Mouse (Mus musculus) lung, postnatal 14 days (tissue): ENCODE measurements around the gene Fmn2.

Experiments
- DNase-seq: peaks from one replicate; pipeline ENCODE4 v3.0.0; 2021

Gene Fmn2

DNA sequence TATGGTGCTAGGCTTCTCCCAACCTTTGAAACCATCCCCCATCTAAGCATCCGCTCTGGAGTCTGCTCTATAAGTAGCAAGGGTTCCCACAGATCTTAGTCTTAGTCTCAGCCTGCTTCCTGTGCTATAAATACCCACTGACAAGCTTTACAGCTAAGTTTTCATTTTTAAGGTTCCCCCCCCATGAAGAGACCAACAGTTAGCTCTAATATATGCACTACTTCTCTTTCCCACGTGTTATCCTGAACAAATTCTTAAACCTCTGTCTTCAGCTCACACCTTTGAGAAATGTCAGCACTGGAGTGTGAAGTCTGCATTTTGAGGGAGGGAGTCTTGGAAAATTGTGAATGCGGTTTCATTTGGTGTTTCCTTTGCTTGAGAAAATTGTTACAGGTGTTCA is 56.2 kb downstream of the Fmn2 start:
- DNase-seq = no peak

DNA sequence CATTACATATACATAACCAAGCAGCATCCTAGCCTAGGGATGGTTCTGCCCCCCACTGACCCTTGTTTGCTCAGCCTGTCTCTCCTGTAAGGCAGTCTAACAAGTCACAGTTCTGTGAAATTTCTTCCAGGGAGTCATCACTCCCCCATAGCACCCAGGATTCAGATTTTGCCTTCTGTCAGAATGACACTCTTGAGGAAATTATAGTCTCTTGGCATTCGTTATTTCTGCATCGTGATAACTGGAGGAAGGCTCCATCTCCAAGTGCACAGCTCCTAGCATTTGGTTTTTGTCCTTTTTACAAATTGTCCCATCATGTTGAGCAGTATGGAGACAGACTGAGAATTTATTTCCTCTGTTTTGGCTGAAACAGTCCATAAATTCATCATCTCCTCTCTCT is 56.9 kb downstream of the Fmn2 start:
- no peak for DNase-seq

DNA sequence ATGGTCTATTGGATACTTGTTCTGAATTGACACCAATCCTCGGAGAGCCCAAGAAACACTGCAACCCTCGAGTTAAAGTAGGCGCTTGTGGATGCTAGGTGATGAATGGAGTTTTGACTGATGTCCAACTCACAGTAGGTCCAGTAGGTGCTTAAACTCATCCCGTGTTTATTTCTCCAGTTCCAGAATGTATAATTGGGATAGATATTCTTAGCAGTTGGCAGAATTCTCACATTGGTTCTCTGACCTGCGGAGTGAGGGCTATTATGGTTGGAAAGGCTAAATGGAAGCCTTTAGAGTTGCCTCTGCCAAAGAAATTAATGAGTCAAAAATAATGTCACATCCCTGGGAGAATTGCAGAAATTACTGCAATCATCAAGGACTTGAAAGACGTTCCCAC is 62.9 kb downstream of the Fmn2 start:
- DNase-seq = no peak

GRCm38 (mm10) chr1:174568609-174569008 is 67.0 kb downstream of the Fmn2 start:
- no peak for DNase-seq

- DNase-seq = peak; percentile 8
Measured at GRCm38 (mm10) chr1:174592420-174592980, 90.9 kb downstream of the Fmn2 start.

GRCm38 (mm10) chr1:174594989-174595388 is 93.4 kb downstream of the Fmn2 start:
- peak; percentile 69 for DNase-seq

DNA sequence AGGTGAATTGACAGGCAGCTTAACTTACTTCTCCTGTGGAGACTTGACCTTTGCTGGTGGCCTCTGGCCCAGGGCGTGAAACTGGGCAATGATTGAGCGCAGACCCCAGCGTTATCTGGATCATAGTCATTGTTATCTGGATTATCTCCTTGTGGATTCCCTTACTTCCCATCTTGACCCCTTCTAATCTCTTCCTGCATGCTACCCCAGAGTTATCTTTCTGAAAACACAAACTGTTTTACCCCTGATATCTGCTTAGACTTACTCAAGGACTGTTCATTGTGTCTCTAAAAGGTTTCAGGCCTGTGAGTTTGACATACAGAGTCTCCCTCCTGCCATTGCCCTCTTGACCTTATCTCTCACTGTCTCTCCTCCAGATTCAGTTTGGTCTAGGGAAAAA is 95.9 kb downstream of the Fmn2 start:
- DNase-seq = no peak

GRCm38 (mm10) chr1:174598226-174598625 is 96.6 kb downstream of the Fmn2 start:
- DNase-seq = no peak

GRCm38 (mm10) chr1:174600041-174600440 is 98.4 kb downstream of the Fmn2 start:
- DNase-seq = no peak

- DNase-seq = no peak
Measured at GRCm38 (mm10) chr1:174600620-174601019, 99.0 kb downstream of the Fmn2 start.

DNA sequence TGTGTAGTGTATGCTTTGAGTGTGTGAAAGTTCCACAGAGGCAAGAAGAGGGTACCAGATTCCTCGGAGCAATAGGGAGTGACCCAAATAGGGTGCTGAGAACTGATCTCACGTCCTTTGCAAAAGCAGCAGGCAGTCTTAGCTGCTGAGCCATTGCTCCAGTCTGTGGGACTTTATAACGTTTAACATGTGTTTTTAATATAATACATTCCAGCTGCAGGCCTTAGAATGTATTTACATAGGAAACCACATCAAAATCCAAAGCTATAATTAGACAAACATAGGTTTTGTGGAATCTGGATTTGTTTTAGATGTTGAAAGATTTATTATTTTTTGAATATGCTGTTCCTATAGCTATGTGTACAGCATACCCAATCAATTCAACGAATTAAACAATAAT is 115.7 kb downstream of the Fmn2 start:
- DNase-seq = no peak

- DNase-seq = no peak
Measured at GRCm38 (mm10) chr1:174621512-174621911, 119.9 kb downstream of the Fmn2 start.

- no peak for DNase-seq
Measured at GRCm38 (mm10) chr1:174623054-174623453, 121.4 kb downstream of the Fmn2 start.

DNA sequence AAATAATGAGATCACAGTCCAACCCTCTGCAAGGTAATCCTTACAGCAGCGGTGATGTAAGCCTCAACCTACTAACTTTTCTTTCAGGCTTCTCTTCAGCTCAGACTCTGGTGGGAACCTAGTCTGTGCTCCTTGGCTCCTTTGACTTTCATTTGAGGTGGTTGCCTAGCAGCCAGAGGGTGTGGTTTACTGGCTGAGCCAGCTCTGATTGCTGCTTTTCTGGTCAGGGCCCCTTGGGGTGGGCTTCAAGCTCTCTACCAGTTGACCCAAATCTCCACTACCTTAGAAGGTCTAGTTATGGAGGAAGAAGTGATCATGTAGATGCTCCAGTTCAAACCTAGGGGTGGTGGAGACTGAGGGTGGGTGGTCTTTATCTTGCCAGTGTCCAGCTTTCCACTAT is 128.4 kb downstream of the Fmn2 start:
- no peak for DNase-seq

GRCm38 (mm10) chr1:174636291-174636690 is 134.7 kb downstream of the Fmn2 start:
- no peak for DNase-seq

GRCm38 (mm10) chr1:174637564-174638085 is 136.0 kb downstream of the Fmn2 start:
- no peak for DNase-seq

- DNase-seq = no peak
Measured at GRCm38 (mm10) chr1:174640901-174641300, 139.3 kb downstream of the Fmn2 start.

DNA sequence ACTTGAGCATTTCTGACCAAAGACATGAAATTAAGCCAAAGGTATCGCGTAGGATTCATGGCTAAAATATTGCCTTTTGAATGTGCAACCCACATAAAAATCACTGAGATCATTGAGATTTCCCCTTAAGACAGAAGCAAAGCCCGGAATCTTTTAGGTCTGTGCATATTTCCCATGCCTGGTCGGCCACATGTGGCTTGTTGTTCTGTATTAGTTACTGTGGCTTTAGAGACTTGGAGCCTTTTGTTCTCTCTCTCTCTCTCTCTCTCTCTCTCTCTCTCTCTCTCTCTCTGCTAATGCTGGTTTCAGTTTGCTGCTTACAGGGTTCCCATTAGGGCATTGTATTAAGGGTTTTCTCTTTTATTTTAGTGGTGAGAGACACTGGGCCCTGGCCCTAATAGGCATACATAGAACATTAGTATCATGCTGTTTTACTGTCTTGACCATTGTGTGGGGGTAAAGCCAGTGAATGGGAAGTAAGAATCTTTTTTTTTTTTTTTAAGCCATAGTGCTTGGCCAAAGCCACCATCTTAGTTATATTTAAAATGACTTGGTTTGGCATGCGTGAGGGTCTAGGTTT is 141.9 kb downstream of the Fmn2 start:
- no peak for DNase-seq

DNA sequence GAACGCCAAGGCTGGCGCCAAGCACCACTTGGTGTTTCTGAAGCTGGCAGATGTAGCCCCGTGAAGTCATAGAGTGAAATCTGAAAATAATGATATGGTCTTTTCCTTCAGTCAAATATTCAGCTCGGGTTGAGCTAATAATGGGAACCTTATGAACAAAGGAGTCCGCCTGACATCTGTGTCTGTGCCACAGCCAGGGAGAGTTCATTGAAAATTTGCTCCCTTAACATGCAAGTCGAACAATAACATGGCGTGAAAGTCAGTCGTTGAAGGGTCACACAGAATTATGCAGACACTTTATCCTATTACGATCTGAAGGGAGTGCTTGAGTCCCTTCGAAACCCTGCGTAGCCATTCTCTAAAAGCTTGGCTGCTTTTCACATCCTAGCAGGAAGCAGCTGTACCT is 147.8 kb downstream of the Fmn2 start:
- no peak for DNase-seq

DNA sequence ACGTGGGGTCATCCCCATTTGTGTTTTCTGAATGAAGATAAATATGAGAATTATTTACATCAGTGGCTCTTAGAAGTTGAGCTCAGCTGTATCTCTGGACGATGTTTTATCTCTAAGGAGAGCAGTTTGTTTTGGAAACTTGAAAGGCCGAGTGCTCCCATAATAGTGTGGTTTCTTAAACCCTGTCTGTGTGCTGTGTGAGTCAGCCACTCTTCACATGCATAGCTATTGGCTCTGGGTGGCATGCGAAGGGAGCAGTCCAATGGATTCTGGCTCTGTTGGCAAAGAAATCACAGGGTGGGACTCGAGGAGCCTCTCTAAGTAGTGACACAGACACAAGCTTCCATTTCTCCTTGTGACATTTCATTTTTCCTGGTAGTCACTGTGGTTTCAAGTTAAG is 152.9 kb downstream of the Fmn2 start:
- DNase-seq = peak; percentile 25

GRCm38 (mm10) chr1:174655354-174655753 is 153.7 kb downstream of the Fmn2 start:
- DNase-seq = no peak

GRCm38 (mm10) chr1:174656554-174656953 is 154.9 kb downstream of the Fmn2 start:
- no peak for DNase-seq

GRCm38 (mm10) chr1:174659459-174660223 is 158.0 kb downstream of the Fmn2 start:
- DNase-seq = peak; percentile 42

GRCm38 (mm10) chr1:174665116-174665515 is 163.5 kb downstream of the Fmn2 start:
- no peak for DNase-seq
